ENCODE assay signal across 46 mouse cellular contexts in genomic region chr5:135380681-135381080, GRCm38 (mm10). TPM values are rescaled to one million over a fixed set of nuclear protein-coding genes. Genes with fewer than 3 reads are reported as not detected.
"Had no signal": no experiment of that assay in that cellular context is flagged by ENCODE, and none has a peak within 500 bp of the region (broad histone marks: within the 10 kb centered on the region; RNA-seq: fewer than 3 reads in every experiment).

No protein-coding gene starts in this region.

- H3K4me2 ChIP-seq: limb, embryonic 12.5 days; limb, embryonic 13.5 days; limb, embryonic 15.5 days; liver, embryonic 11.5 days; liver, embryonic 12.5 days; liver, embryonic 13.5 days; liver, embryonic 15.5 days; lung, embryonic 14.5 days; lung, embryonic 15.5 days; midbrain, embryonic 12.5 days; midbrain, embryonic 13.5 days; midbrain, embryonic 15.5 days; neural tube, embryonic 12.5 days had no signal

- DNase-seq: left cerebral cortex, postnatal 4 days; liver; liver, embryonic 13.5 days; liver, postnatal 0 days; lung, adult 18-20 months; lung, adult 2 months; lung, embryonic 14.5 days; lung, postnatal 10 days; lung, postnatal 14 days; lung, postnatal 36 days; lung, postnatal 4 days; midbrain, embryonic 14.5 days had no signal

- H3K27ac ChIP-seq: limb, embryonic 10.5 days; limb, embryonic 12.5 days; limb, embryonic 13.5 days; limb, embryonic 15.5 days; liver, embryonic 12.5 days; liver, embryonic 13.5 days; liver, embryonic 14.5 days; liver, embryonic 15.5 days; lung, embryonic 15.5 days; macrophage; midbrain, embryonic 10.5 days; midbrain, embryonic 12.5 days; midbrain, embryonic 13.5 days; midbrain, embryonic 15.5 days; neural tube, embryonic 12.5 days had no signal

- H3K4me3 ChIP-seq: limb, embryonic 10.5 days; limb, embryonic 12.5 days; limb, embryonic 13.5 days; limb, embryonic 15.5 days; liver, embryonic 12.5 days; liver, embryonic 13.5 days; liver, embryonic 15.5 days; lung, embryonic 15.5 days; megakaryocyte, embryonic 14.5 days; midbrain, embryonic 10.5 days; midbrain, embryonic 12.5 days; midbrain, embryonic 13.5 days; midbrain, embryonic 15.5 days; myocyte; neural tube, embryonic 12.5 days had no signal

- H3K27me3 ChIP-seq: limb, embryonic 12.5 days; limb, embryonic 13.5 days; limb, embryonic 15.5 days; liver, embryonic 12.5 days; liver, embryonic 13.5 days; liver, embryonic 15.5 days; lung, embryonic 15.5 days; megakaryocyte, embryonic 14.5 days; midbrain, embryonic 12.5 days; midbrain, embryonic 13.5 days; midbrain, embryonic 15.5 days; neural tube, embryonic 12.5 days had no signal

- H3K9me3 ChIP-seq: limb, embryonic 10.5 days; limb, embryonic 12.5 days; limb, embryonic 13.5 days; limb, embryonic 15.5 days; liver, embryonic 12.5 days; liver, embryonic 13.5 days; liver, embryonic 15.5 days; lung, embryonic 15.5 days; megakaryocyte, embryonic 14.5 days; midbrain, embryonic 10.5 days; midbrain, embryonic 12.5 days; midbrain, embryonic 13.5 days; midbrain, embryonic 15.5 days; neural tube, embryonic 12.5 days had no signal

- ATAC-seq: liver, embryonic 12.5 days; liver, postnatal 0 days; lung, postnatal 0 days; midbrain, embryonic 13.5 days; midbrain, embryonic 15.5 days; midbrain, embryonic 16.5 days had no signal

- H3K4me1 ChIP-seq: limb, embryonic 10.5 days; limb, embryonic 12.5 days; limb, embryonic 13.5 days; limb, embryonic 15.5 days; liver, embryonic 12.5 days; liver, embryonic 13.5 days; liver, embryonic 15.5 days; lung, embryonic 15.5 days; midbrain, embryonic 10.5 days; midbrain, embryonic 12.5 days; midbrain, embryonic 13.5 days; midbrain, embryonic 15.5 days; neural tube, embryonic 12.5 days had no signal

- H3K9ac ChIP-seq: limb, embryonic 12.5 days; limb, embryonic 13.5 days; limb, embryonic 15.5 days; liver, embryonic 12.5 days; liver, embryonic 13.5 days; liver, embryonic 14.5 days; liver, embryonic 15.5 days; liver, postnatal 0 days; lung, embryonic 14.5 days; lung, embryonic 15.5 days; midbrain, embryonic 12.5 days; midbrain, embryonic 13.5 days; midbrain, embryonic 15.5 days; neural tube, embryonic 12.5 days had no signal

RNA-seq across cellular contexts. Expression of gene Trim50, which starts 27.6 kb away (rescaled TPM):
- total RNA-seq: left cerebral cortex, adult 8-10 months; left cerebral cortex, postnatal 10 days; left cerebral cortex, postnatal 14 days; left cerebral cortex, postnatal 25 days; left cerebral cortex, postnatal 36 days; left cerebral cortex, postnatal 4 days; liver, adult 2 months; megakaryocyte progenitor cell, adult 5-6 weeks; megakaryocyte, adult 5-6 weeks; megakaryocyte-erythroid progenitor cell, adult 5-6 weeks; monocyte, adult 5-6 weeks had no signal
- polyA plus RNA-seq: limb, embryonic 10.5 days; limb, embryonic 11.5 days; limb, embryonic 12.5 days; limb, embryonic 13.5 days; limb, embryonic 14.5 days; limb, embryonic 15.5 days; liver, adult 2 months; liver, embryonic 11.5 days; liver, embryonic 12.5 days; liver, embryonic 13.5 days; liver, embryonic 14.5 days; liver, embryonic 15.5 days; liver, embryonic 16.5 days; liver, postnatal 0 days; lung, adult 2 months; lung, embryonic 14.5 days; lung, embryonic 15.5 days; lung, embryonic 16.5 days; lung, postnatal 0 days; macrophage; midbrain, embryonic 10.5 days; midbrain, embryonic 12.5 days; midbrain, embryonic 14.5 days; midbrain, embryonic 15.5 days; midbrain, embryonic 16.5 days; myocyte; neural tube, embryonic 11.5 days; neural tube, embryonic 12.5 days had no signal

RNA-seq across cellular contexts. Expression of gene Fkbp6, which starts 30.8 kb away (rescaled TPM):
- total RNA-seq: left cerebral cortex, postnatal 36 days; liver, adult 2 months; megakaryocyte, adult 5-6 weeks; monocyte, adult 5-6 weeks had no signal
- polyA plus RNA-seq: limb, embryonic 10.5 days; limb, embryonic 13.5 days; limb, embryonic 15.5 days; liver, adult 2 months; liver, embryonic 13.5 days; liver, embryonic 16.5 days; liver, postnatal 0 days; lung, adult 2 months; lung, embryonic 14.5 days; lung, embryonic 15.5 days; lung, embryonic 16.5 days; lung, postnatal 0 days; macrophage; midbrain, embryonic 10.5 days; midbrain, embryonic 12.5 days; midbrain, embryonic 15.5 days; myocyte; neural tube, embryonic 11.5 days; neural tube, embryonic 12.5 days had no signal
